Mouse (Mus musculus) bone marrow macrophage, adult 2 months (primary cell): ENCODE results near the gene Pigb.

Experiments
- CTCF ChIP-seq: IDR thresholded peaks from 2 replicates; pipeline ENCODE4 v1.5.1; 2012; ENCODE audit warnings: low read depth, mild to moderate bottlenecking, low read length, moderate library complexity
- POLR2A ChIP-seq: IDR thresholded peaks from 2 replicates; pipeline ENCODE4 v1.6.1; 2012; ENCODE audit warnings: mild to moderate bottlenecking, low read depth, low read length, borderline replicate concordance

GRCm38 (mm10) chr9:73049833-73050232, 9.7 kb upstream of the Pigb start:
- TF ChIP-seq CTCF, result no peak
- no peak for TF ChIP-seq POLR2A
